Mouse (Mus musculus) heart, embryonic 14.5 days (tissue): ENCODE measurements at regions not wholly inside any gene's neighbourhood (a gene's known extent, or its start where the extent isn't known, plus 50 kb on each side); places are given as distances from the start of the nearest gene placed in this dataset. TPM values are rescaled to one million over a fixed set of nuclear protein-coding genes. Genes with fewer than 3 reads are reported as not detected.
A peak's percentile ranks its signal among the peaks of the same experiment; 100 is the strongest.

Experiments used
- ATAC-seq: fragments of 200-750 bp; cut with Nextera tagmentation; 2 replicates; pipeline ENCODE4 v1.8.0; 2017; ENCODE audit warnings: low read depth, moderate TSS enrichment; ENCODE audit not compliant: insufficient number of reproducible peaks, insufficient read depth, low FRiP score
- H3K27ac ChIP-seq, 2 experiments: fragments of 200-500 bp in 1 of 2; fragments of 300-500 bp in 1 of 2; sonication (generic) in 1 of 2; replicated peaks in 1 of 2; 2 replicates each; pipeline ENCODE4 v1.5.1; 2012 to 2014; ENCODE audit warnings: low read depth in 2 of 2, low read length in 2 of 2, control low read depth in 1 of 2, mild to moderate bottlenecking in 1 of 2, mixed read lengths in 1 of 2; ENCODE audit not compliant: control insufficient read depth in 1 of 2, insufficient read depth in 1 of 2
- H3K27me3 ChIP-seq: fragments of 300-500 bp; sonication (generic); 2 replicates; pipeline ENCODE4 v1.6.1; 2014; ENCODE audit warnings: mild to moderate bottlenecking, low read length, control low read depth; ENCODE audit not compliant: control insufficient read depth, insufficient read depth
- H3K36me3 ChIP-seq: fragments of 300-500 bp; sonication (generic); 2 replicates; pipeline ENCODE4 v1.6.1; 2014; ENCODE audit warnings: mild to moderate bottlenecking, control low read depth, low read length, mixed read lengths; ENCODE audit not compliant: control insufficient read depth, insufficient read depth
- H3K4me1 ChIP-seq, 2 experiments: fragments of 200-500 bp in 1 of 2; fragments of 300-500 bp in 1 of 2; sonication (generic) in 1 of 2; 2 replicates each; pipeline ENCODE4 v1.6.1; 2012 to 2014; ENCODE audit warnings: low read length in 2 of 2, control low read depth in 1 of 2, mixed read lengths in 1 of 2; ENCODE audit not compliant: control insufficient read depth in 2 of 2, insufficient read depth in 2 of 2
- H3K4me2 ChIP-seq: fragments of 300-500 bp; sonication (generic); 2 replicates; pipeline ENCODE4 v1.6.1; 2014; ENCODE audit warnings: mild to moderate bottlenecking, low read length
- H3K4me3 ChIP-seq, 2 experiments: fragments of 200-500 bp in 1 of 2; fragments of 300-500 bp in 1 of 2; sonication (generic) in 1 of 2; 2 replicates each; pipeline ENCODE4 v1.5.1; 2012 to 2014; ENCODE audit warnings: low read length in 2 of 2, mild to moderate bottlenecking in 2 of 2, control low read depth in 1 of 2, low read depth in 1 of 2, moderate library complexity in 1 of 2; ENCODE audit not compliant: control insufficient read depth in 1 of 2, insufficient read depth in 1 of 2
- H3K9ac ChIP-seq: fragments of 300-500 bp; sonication (generic); 2 replicates; pipeline ENCODE4 v1.6.1; 2014; ENCODE audit warnings: mild to moderate bottlenecking, low read length
- H3K9me3 ChIP-seq: fragments of 300-500 bp; sonication (generic); 2 replicates; pipeline ENCODE4 v1.6.1; 2016; ENCODE audit warnings: low read length, control low read depth; ENCODE audit not compliant: control insufficient read depth
- WGBS: fragments of 180-500 bp; shearing (Covaris S2); extraction: QIAGEN DNeasy Blood & Tissue Kit; methylation state at CpG from one replicate; pipeline ENCODE4 v1.1.7; 2014; 5-methylcytosine and 5-hydroxymethylcytosine counted together
- microRNA-seq: library from miRNA; unstranded; fragments of <30 nt; microRNA quantifications from one replicate; pipeline ENCODE4, GENCODE M21; 2016

- Histone ChIP-seq H3K9me3 (no peaks in the 10 kb centered on the region), H3K36me3 (no peaks in the 10 kb centered on the region), H3K4me2 (no peak overlapping the region), H3K9ac (no peak overlapping the region), H3K4me1 (peaks cover 0 to 5% of the 10 kb centered on the region in 2 experiments; a peak in 1 of 4 replicates), H3K4me3 (no peak overlapping the region), H3K27me3 (peaks cover 37% of the 10 kb centered on the region), H3K27ac (no peak overlapping the region)
- no peak for ATAC-seq
- 75% methylated on average over 4 of the region's 4 CpGs for WGBS
Measured at GRCm38 (mm10) chr3:34956183-34956582, 306.0 kb downstream of the Sox2 start.

- Histone ChIP-seq H3K9ac (no peak overlapping the region), H3K4me3 (no peak overlapping the region), H3K4me2 (peak overlapping the region; percentile 60), H3K4me1 (peaks cover 0 to 5% of the 10 kb centered on the region in 2 experiments; a peak in 1 of 4 replicates), H3K36me3 (no peaks in the 10 kb centered on the region), H3K9me3 (no peaks in the 10 kb centered on the region), H3K27me3 (peaks cover 50% of the 10 kb centered on the region), H3K27ac (no peak overlapping the region)
- 23% methylated on average over 19 of the region's 19 CpGs for WGBS
- ATAC-seq, result no peak
Measured at GRCm38 (mm10) chr3:34959044-34959521, 308.9 kb downstream of the Sox2 start.

DNA sequence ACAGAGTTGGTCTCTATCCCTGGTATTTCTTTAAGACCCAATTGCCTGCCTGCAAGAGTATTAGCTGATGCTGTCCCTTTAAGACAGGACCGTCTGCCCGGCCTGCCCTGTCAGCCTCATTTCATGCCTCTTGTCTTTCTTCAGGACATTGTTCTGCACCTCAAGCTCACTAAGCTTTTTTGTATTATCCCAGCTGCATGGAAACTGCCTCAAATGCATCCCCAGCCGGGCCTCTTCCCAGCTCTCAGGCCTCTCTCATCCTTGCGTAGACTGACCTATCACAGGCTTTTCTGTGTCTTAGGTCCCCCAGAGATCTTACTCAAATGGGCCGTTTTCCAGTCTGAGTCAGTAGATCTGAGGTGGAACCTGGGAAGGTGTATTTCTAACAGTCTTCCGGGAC lies 316.2 kb downstream of the Sox2 start:
- Histone ChIP-seq H3K27ac (no peak overlapping the region), H3K4me3 (no peak overlapping the region), H3K9me3 (no peaks in the 10 kb centered on the region), H3K4me2 (no peak overlapping the region), H3K9ac (no peak overlapping the region), H3K27me3 (peaks cover 29% of the 10 kb centered on the region), H3K4me1 (no peaks in the 10 kb centered on the region), H3K36me3 (no peaks in the 10 kb centered on the region)
- no peak for ATAC-seq
- 62% methylated on average over 6 of the region's 6 CpGs for WGBS

GRCm38 (mm10) chr3:34967911-34968310 lies 317.7 kb downstream of the Sox2 start:
- Histone ChIP-seq H3K4me2 (no peak overlapping the region), H3K9ac (no peak overlapping the region), H3K27ac (no peak overlapping the region), H3K4me3 (no peak overlapping the region), H3K36me3 (no peaks in the 10 kb centered on the region), H3K4me1 (no peaks in the 10 kb centered on the region), H3K9me3 (no peaks in the 10 kb centered on the region), H3K27me3 (peaks cover 17% of the 10 kb centered on the region)
- 75% methylated on average over 2 of the region's 2 CpGs for WGBS
- ATAC-seq, result no peak

GRCm38 (mm10) chr3:34971536-34971935 lies 321.3 kb downstream of the Sox2 start:
- H3K27me3 ChIP-seq, result no peaks in the 10 kb centered on the region
- no peaks in the 10 kb centered on the region for H3K9me3 ChIP-seq
- no peak overlapping the region for H3K27ac ChIP-seq
- no peaks in the 10 kb centered on the region for H3K4me1 ChIP-seq
- 65% methylated on average over 4 of the region's 4 CpGs for WGBS
- ATAC-seq, result no peak
- H3K4me3 ChIP-seq, result no peak overlapping the region
- H3K36me3 ChIP-seq, result no peaks in the 10 kb centered on the region
- H3K9ac ChIP-seq, result no peak overlapping the region
- no peak overlapping the region for H3K4me2 ChIP-seq

DNA sequence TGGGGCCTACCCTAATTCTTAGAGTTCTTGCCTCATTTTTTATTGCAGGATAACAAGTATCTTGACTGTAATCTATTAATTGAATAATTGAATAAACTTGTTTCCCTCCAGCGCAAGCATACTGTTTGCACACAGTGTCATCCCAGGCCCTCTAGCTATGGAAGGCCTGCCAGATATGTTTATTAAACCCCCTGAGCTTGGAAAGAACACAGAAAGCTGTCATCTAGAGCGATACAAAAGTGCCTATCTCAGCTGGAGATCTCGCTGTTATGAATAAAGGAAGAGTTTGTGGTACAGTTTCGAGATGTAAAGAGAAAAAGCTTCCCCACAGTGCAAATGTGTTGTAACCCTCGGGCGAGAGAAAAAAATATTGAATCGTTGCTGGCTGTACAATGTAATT lies 324.2 kb downstream of the Sox2 start:
- no peak overlapping the region for H3K9ac ChIP-seq
- H3K4me3 ChIP-seq, result no peak overlapping the region
- no peaks in the 10 kb centered on the region for H3K9me3 ChIP-seq
- ATAC-seq, result no peak
- 87% methylated on average over 7 of the region's 7 CpGs for WGBS
- H3K4me1 ChIP-seq, result no peaks in the 10 kb centered on the region; a peak in 1 of 4 replicates
- no peak overlapping the region for H3K4me2 ChIP-seq
- no peak overlapping the region for H3K27ac ChIP-seq
- no peaks in the 10 kb centered on the region for H3K27me3 ChIP-seq
- no peaks in the 10 kb centered on the region for H3K36me3 ChIP-seq

Small RNA genes lying in the stretch of these regions (microRNA-seq; reads per million reads assigned to microRNA genes)
- not detected for gene Mir6378
